Mouse (Mus musculus): ENCODE results near the gene Rem1.

DNA sequence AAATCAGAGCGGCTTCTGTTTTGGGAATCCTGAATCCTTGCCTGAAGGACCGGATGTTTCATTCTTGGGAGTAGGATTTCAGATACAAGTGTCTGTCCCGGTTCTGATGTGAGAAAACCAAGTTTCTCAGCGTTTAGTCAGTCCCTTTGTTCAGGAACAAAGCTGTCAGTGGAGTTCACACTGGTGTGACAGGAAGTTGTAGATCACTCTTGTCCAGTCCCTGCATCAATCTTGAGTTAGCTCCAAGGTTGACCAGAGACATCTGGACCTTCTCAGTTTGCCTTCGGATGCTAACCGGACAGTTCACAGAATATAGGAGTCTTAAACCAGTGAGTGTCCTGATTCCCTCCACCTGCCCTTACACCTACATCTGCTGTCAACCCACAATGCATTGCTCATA is 19.0 kb upstream of the Rem1 start:
- TF ChIP-seq CTCF (IDR thresholded peaks at IDR 0.05; ENCODE audit: control insufficient read depth, insufficient read depth, low read length) (no peak), POLR2A (IDR thresholded peaks at IDR 0.05; ENCODE audit: borderline replicate concordance, control insufficient read depth, low read depth, low read length) (no peak)

All from bone marrow, adult 2 months (tissue).